Mouse (Mus musculus) cerebellum, adult 2 months (tissue): ENCODE results near the gene Hist1h1d.

Experiments used
- CTCF ChIP-seq: fragments of 200-500 bp; IDR thresholded peaks from 2 replicates; pipeline ENCODE4 v1.5.1; 2011; ENCODE audit warnings: low read depth, mild to moderate bottlenecking, control low read depth, low read length, moderate library complexity, borderline replicate concordance; ENCODE audit not compliant: insufficient read depth
- POLR2A ChIP-seq: fragments of 200-500 bp; IDR thresholded peaks from 2 replicates; pipeline ENCODE4 v1.6.1; 2011; ENCODE audit warnings: low read length, control low read depth, borderline replicate concordance; ENCODE audit not compliant: insufficient read depth

DNA sequence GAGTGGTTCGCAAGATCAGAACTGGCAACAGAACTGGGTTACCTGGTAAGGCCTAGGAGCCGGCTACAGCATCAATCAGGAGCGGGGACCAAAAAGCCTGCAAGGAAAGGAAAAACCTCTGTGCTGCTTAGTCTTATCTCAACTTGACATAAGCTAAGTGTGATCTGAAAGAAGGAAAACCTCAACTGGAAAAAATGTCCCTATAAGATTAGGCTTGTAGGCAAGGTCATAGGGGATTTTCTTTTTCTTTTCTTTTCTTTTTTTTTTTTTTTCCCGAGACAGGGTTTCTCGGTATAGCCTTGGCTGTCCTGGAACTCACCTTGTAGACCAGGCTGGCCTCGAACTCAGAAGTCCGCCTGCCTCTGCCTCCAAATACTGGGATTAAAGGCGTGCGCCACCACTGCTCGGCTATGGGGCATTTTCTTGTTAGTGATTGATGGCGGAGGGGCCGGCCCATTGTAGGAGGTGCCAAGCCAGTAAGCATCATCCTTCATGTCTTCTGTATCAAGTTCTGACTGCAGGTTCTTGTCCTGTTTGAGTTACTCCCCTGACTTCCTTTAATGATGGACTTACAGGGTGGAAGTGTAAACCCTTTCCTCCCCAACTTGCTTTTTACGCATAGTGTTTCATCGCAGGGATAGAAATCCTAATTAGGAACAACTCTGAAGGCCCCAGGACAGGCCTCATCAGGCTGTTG, 46.1 kb upstream of the Hist1h1d start:
- TF ChIP-seq POLR2A (no peak), CTCF (no peak)
